Mouse (Mus musculus): ENCODE results near the gene Gm38431. TPM values are rescaled to one million over a fixed set of nuclear protein-coding genes. Genes with fewer than 3 reads are reported as not detected.
"Not testable (repeated sequence)": the region's sequence is repeated elsewhere in the genome, so short reads cannot be mapped to it uniquely, and the experiment has no call there.

The Gm38431 gene
- total RNA-seq, 2 experiments from 2014 or later, result 2.2 to 4.2 TPM

DNA sequence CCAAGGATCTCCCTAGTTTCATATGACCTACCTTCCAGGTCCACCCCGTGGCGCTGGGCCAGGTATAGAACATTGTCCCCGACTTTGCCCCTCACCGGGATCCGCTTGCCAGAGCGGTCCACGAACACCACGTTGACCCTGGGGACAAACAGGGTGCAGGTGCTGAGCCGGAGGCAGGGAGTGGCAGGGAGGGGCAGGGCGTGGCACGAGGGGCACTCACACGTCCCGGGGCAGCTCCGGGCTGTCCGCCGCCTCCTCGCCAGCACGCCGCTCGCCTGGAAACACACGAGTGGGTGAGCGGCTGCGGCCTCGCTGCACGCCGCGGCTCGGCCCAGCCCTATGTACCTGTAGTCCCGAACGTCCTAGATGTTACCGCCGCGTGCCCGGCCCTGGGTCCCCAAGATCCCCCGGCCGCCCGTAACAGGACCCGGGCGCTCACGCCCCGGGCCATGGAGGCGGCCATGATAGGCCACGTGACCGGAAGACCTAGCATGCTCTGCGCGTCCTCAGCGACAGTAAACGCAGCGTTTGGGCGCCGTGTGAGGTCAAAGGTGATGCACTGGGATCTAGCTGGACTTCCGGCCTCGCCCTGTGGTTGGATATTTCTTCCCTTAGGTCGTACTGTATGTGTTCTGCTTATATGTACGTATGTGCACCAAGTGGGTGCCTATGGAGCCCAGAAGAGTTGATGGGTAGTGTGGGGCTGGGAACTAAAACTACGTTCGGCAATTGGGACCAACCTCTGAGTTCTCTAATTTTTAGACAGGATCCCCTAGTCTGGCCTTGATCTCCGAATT is 18.6 kb downstream of the Gm38431 start, which contains the start of the genes Gm49373 and Fdx1l:
Gene Gm49373 (minus strand): TSS at position 53 of the 797 bp plus-strand sequence.
Gene Fdx1l (minus strand): TSS at position 571 of the 797 bp plus-strand sequence.
- intact Hi-C loops (cut with DNase I), result loop anchor here (2.0 to 5.0 kb wide), 3 partner anchors 32 to 176 kb away; partner anchors contain the start of genes Eif3g and Tyk2
- TF ChIP-seq CTCF (IDR thresholded peaks at IDR 0.05), result no peak
- Histone ChIP-seq H3K27ac (peak within 1 kb of the TSS; percentile 85), H3K4me3 (peak within 1 kb of the TSS; percentile 94)
- DNase-seq (ENCODE audit: extremely low spot score in 1 of 2, low spot score in 2 of 2), result peak; percentile 89 to 90

DNA sequence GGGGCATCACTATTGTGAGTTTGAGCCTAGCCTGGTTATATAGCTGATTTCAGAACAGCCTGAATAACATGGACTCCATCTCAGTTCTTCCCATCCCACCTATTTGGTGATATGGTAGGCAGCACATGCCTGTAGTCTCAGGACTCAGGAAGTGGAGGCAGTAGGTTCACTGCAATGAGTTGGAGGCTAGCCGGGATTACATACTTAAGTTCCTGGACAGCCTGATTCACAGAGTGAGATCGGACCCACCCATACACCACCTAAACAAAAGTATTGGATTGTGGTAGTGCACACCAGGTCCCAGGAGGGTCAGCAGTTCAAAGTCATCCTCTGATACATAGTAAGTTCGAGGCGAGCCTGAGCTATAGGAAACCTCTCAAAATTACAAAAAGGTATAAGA is 19.2 kb downstream of the Gm38431 start:
- DNase-seq (ENCODE audit: extremely low spot score in 1 of 2, low spot score in 2 of 2), result no peak
- peak overlapping the region; percentile 85 for H3K27ac ChIP-seq
- intact Hi-C loops (cut with DNase I), result loop anchor here (1.0 to 5.0 kb wide), 4 partner anchors 32 to 175 kb away; partner anchors contain the start of genes Eif3g and Tyk2
- H3K4me3 ChIP-seq, result peak overlapping the region; percentile 94
- TF ChIP-seq CTCF (IDR thresholded peaks at IDR 0.05), result no peak

- no peak within 1 kb of the TSS for H3K4me3 ChIP-seq
- intact Hi-C loops (cut with DNase I), result no loop called here
- DNase-seq (ENCODE audit: extremely low spot score in 1 of 2, low spot score in 2 of 2), result no peak
- TF ChIP-seq CTCF (IDR thresholded peaks at IDR 0.05), result no peak
- H3K27ac ChIP-seq, result no peak within 1 kb of the TSS
These were observed 24.7 kb downstream of the Gm38431 start, which contains the start of gene Zglp1 for GRCm38 (mm10) chr9:21067006-21067684. Zglp1 (minus strand) TSS chr9:21067093.

- no peak overlapping the region for H3K4me3 ChIP-seq
- intact Hi-C loops (cut with DNase I), result loop anchor here (1.0 kb wide), 2 partner anchors 22 to 31 kb away; partner anchors contain the start of gene Icam5
- H3K27ac ChIP-seq, result peak overlapping the region; percentile 91
- DNase-seq (ENCODE audit: extremely low spot score in 1 of 2, low spot score in 2 of 2), result peak; percentile 70 to 76
- TF ChIP-seq CTCF (IDR thresholded peaks at IDR 0.05), result no peak
These were observed 28.9 kb downstream of the Gm38431 start for GRCm38 (mm10) chr9:21062928-21063327.

DNA sequence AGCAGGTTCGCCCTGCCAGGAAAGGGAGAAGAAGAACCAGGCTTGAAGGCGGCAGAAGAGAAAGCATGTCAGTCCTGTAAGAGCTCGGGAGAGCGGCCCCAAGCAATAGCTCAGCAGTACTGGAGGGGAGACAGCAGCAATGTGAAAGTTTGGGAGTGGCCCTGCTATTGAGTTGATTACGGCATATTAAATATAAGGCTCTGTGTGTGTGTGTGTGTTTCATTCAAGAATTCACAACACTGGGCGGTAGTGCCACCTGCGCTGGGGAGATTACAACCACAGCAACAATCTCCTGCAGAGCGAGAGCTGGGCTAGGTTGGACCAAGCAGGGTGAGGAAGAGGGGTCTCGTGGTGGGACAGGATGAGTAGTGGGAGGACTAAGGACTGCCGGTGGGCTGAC is 40.2 kb downstream of the Gm38431 start:
- Histone ChIP-seq H3K27ac (no peak overlapping the region), H3K4me3 (no peak overlapping the region)
- DNase-seq (ENCODE audit: extremely low spot score in 1 of 2, low spot score in 2 of 2), result no peak
- intact Hi-C loops (cut with DNase I), result no loop called here
- TF ChIP-seq CTCF (IDR thresholded peaks at IDR 0.05), result no peak

GRCm38 (mm10) chr9:21045235-21045634 is 46.6 kb downstream of the Gm38431 start:
- no peak for DNase-seq (ENCODE audit: extremely low spot score in 1 of 2, low spot score in 2 of 2)
- no peak for TF ChIP-seq CTCF (IDR thresholded peaks at IDR 0.05)
- no peak overlapping the region for H3K4me3 ChIP-seq
- intact Hi-C loops (cut with DNase I), result no loop called here
- no peak overlapping the region for H3K27ac ChIP-seq

- intact Hi-C loops (cut with DNase I), result not testable (repeated sequence)
These were observed 47.0 kb downstream of the Gm38431 start for GRCm38 (mm10) chr9:21044785-21045184.

GRCm38 (mm10) chr9:21043563-21043962 is 48.2 kb downstream of the Gm38431 start:
- intact Hi-C loops (cut with DNase I), result no loop called here

More at GRCm38 (mm10) chr9:21044785-21045184, 47.0 kb downstream of the Gm38431 start:
- H3K4me3 ChIP-seq; H3K27ac ChIP-seq; DNase-seq (ENCODE audit: extremely low spot score in 1 of 2, low spot score in 2 of 2): not testable (repeated sequence)

DNA sequence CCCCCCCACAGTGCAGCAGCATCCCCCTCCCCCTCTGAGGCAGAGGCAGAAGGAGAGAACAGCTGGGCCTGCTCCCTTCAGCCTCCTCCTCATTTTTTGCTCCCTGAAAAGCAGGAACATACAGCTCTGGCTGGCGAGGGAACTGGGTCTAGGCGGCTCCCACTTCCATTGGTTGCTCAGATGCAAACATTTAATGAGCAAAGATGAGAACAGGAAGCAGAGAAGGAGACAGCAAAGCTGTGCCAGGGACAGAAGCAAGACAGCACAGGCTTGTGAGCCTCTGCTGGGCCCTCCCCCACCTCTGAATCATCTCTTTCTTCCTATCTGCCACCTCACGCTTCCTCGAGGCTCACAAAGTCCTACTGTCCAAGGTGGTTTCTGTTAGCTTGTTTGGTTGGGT is 50.5 kb downstream of the Gm38431 start:
- intact Hi-C loops (cut with DNase I), result loop anchor here (1.0 to 2.0 kb wide), 2 partner anchors 22 to 31 kb away; partner anchors contain the start of genes Fdx1l and Gm49373
- Histone ChIP-seq H3K27ac (peak overlapping the region; percentile 87; the same call in 1 of the 2 replicates), H3K4me3 (no peak overlapping the region)
- peak; percentile 63 to 73 for DNase-seq (ENCODE audit: extremely low spot score in 1 of 2, low spot score in 2 of 2)
- no peak for TF ChIP-seq CTCF (IDR thresholded peaks at IDR 0.05)

More at GRCm38 (mm10) chr9:21043563-21043962, 48.2 kb downstream of the Gm38431 start:
- no peak for TF ChIP-seq CTCF (IDR thresholded peaks at IDR 0.05)
- DNase-seq (ENCODE audit: extremely low spot score in 1 of 2, low spot score in 2 of 2), result no peak
- Histone ChIP-seq H3K4me3 (no peak overlapping the region), H3K27ac (no peak overlapping the region)

- Histone ChIP-seq H3K4me3 (no peak overlapping the region), H3K27ac (peak overlapping the region; percentile 58)
- no peak for TF ChIP-seq CTCF (IDR thresholded peaks at IDR 0.05)
- intact Hi-C loops (cut with DNase I), result loop anchor here (2.0 kb wide), 1 partner anchor 33 kb away; the partner anchor contains the start of genes Fdx1l and Gm49373
- DNase-seq (ENCODE audit: extremely low spot score in 1 of 2, low spot score in 2 of 2), result no peak
These were observed 52.0 kb downstream of the Gm38431 start for GRCm38 (mm10) chr9:21039779-21040178.

GRCm38 (mm10) chr9:21037481-21037891 is 54.3 kb downstream of the Gm38431 start:
- peak; percentile 50 to 57 for DNase-seq (ENCODE audit: extremely low spot score in 1 of 2, low spot score in 2 of 2)
- TF ChIP-seq CTCF (IDR thresholded peaks at IDR 0.05), result no peak
- Histone ChIP-seq H3K27ac (peak overlapping the region; percentile 69), H3K4me3 (peak overlapping the region; percentile 28)
- intact Hi-C loops (cut with DNase I), result no loop called here
